Mouse (Mus musculus) small intestine, adult 2 months (tissue): ENCODE measurements at regions not wholly inside any gene's neighbourhood (a gene's known extent, or its start where the extent isn't known, plus 50 kb on each side); places are given as distances from the start of the nearest gene placed in this dataset.
"Not testable (repeated sequence)": the region's sequence is repeated elsewhere in the genome, so short reads cannot be mapped to it uniquely, and the experiment has no call there.

ENCODE experiments used
- H3K27ac ChIP-seq: fragments of 200-500 bp; 2 replicates; pipeline ENCODE4 v1.5.1; 2012; ENCODE audit warnings: low read depth, low read length, control low read depth, inconsistent platforms; ENCODE audit not compliant: insufficient read depth
- H3K27me3 ChIP-seq: fragments of 200-500 bp; 2 replicates; pipeline ENCODE4 v1.6.1; 2012; ENCODE audit warnings: mild to moderate bottlenecking, moderate library complexity, low read length, inconsistent platforms; ENCODE audit not compliant: control insufficient read depth, insufficient read depth
- H3K36me3 ChIP-seq: fragments of 200-500 bp; 2 replicates; pipeline ENCODE4 v1.6.1; 2012; ENCODE audit warnings: mild to moderate bottlenecking, low read length, control low read depth, inconsistent platforms; ENCODE audit not compliant: control insufficient read depth, insufficient read depth
- H3K4me1 ChIP-seq: fragments of 200-500 bp; 2 replicates; pipeline ENCODE4 v1.6.1; 2012; ENCODE audit warnings: low read length, inconsistent platforms, mixed read lengths; ENCODE audit not compliant: control insufficient read depth, insufficient read depth, insufficient read length
- H3K4me3 ChIP-seq: fragments of 200-500 bp; 2 replicates; pipeline ENCODE4 v1.5.1; 2012; ENCODE audit warnings: low read depth, mild to moderate bottlenecking, control low read depth, inconsistent platforms, low read length, moderate library complexity
- WGBS: fragments of 180-500 bp; shearing (Covaris S2); methylation state at CpG from one replicate; pipeline ENCODE4 v1.1.7; 2018; 5-methylcytosine and 5-hydroxymethylcytosine counted together

GRCm38 (mm10) chr6:47745856-47746255 is 67.4 kb downstream of the Pdia4 start:
- 95% methylated on average over 9 of the region's 14 CpGs for WGBS
- H3K27me3 ChIP-seq, H3K4me1 ChIP-seq, H3K4me3 ChIP-seq, H3K27ac ChIP-seq, H3K36me3 ChIP-seq: not testable (repeated sequence)

GRCm38 (mm10) chr6:47743856-47744255 is 69.4 kb downstream of the Pdia4 start:
- 33% methylated on average over 6 of the region's 20 CpGs for WGBS
- H3K4me3 ChIP-seq, H3K4me1 ChIP-seq, H3K36me3 ChIP-seq, H3K27ac ChIP-seq, H3K27me3 ChIP-seq: not testable (repeated sequence)

- H3K36me3 ChIP-seq, H3K27me3 ChIP-seq, H3K4me1 ChIP-seq, H3K27ac ChIP-seq: not testable (repeated sequence)
- 7% methylated on average over 23 of the region's 47 CpGs for WGBS
- peak overlapping the region; percentile 62 for H3K4me3 ChIP-seq
These were observed 73.0 kb downstream of the Pdia4 start for GRCm38 (mm10) chr6:47740216-47740615.

- not testable (repeated sequence) for H3K27ac ChIP-seq, H3K4me1 ChIP-seq, H3K27me3 ChIP-seq, H3K36me3 ChIP-seq
- H3K4me3 ChIP-seq: 0 out of 2 replicates have a peak overlapping the region, but pooled peaks have one; percentile 20
- 7% methylated on average over 16 of the region's 26 CpGs for WGBS
These were observed 73.5 kb downstream of the Pdia4 start for GRCm38 (mm10) chr6:47739696-47740095.

- not testable (repeated sequence) for H3K27me3 ChIP-seq, H3K4me3 ChIP-seq, H3K4me1 ChIP-seq, H3K36me3 ChIP-seq, H3K27ac ChIP-seq
- 80% methylated on average over 1 of the region's 3 CpGs for WGBS
These were observed 75.3 kb downstream of the Pdia4 start for GRCm38 (mm10) chr6:47737972-47738371.
